Mouse (Mus musculus) gastrocnemius, postnatal 25 days (tissue): ENCODE results near the gene Kctd13. TPM values are rescaled to one million over a fixed set of nuclear protein-coding genes. Genes with fewer than 3 reads are reported as not detected.
"Not testable (repeated sequence)": the region's sequence is repeated elsewhere in the genome, so short reads cannot be mapped to it uniquely, and the experiment has no call there.

Source experiments
- DNase-seq: peaks from one replicate; pipeline ENCODE4 v3.0.0; 2022
- long read RNA-seq, 2 experiments: library from polyadenylated mRNA; stranded (forward); transcript quantifications; one replicate each; pipeline ENCODE4 v2.0.0; 2021
- total RNA-seq, 2 experiments: library from RNA; stranded (reverse); gene quantifications; 1 replicate in 1 of 2; 2 replicates in 1 of 2; pipeline ENCODE4 v1.2.3; 2021

Gene Kctd13
- 1 to 10 TPM; 1.8 to 2.2 TPM for total RNA-seq
- long read RNA-seq, experiment 1, partial matches to known transcripts: 0 of 1 reads
- long read RNA-seq, experiment 1, other reads (novel, unspliced or antisense): 0 of 1 reads
- long read RNA-seq, experiment 2, transcript Kctd13-201 (6 exons, 1,676 nt): major isoform, 8 of 11 reads
- long read RNA-seq, experiment 2, partial matches to known transcripts: 0 of 11 reads
- long read RNA-seq, experiment 2, other reads (novel, unspliced or antisense): 3 of 11 reads

GRCm38 (mm10) chr7:126928384-126929037 lies at the start of gene Kctd13:
Gene Kctd13 (plus strand): TSS chr7:126928879.
- DNase-seq: peak; percentile 91

DNA sequence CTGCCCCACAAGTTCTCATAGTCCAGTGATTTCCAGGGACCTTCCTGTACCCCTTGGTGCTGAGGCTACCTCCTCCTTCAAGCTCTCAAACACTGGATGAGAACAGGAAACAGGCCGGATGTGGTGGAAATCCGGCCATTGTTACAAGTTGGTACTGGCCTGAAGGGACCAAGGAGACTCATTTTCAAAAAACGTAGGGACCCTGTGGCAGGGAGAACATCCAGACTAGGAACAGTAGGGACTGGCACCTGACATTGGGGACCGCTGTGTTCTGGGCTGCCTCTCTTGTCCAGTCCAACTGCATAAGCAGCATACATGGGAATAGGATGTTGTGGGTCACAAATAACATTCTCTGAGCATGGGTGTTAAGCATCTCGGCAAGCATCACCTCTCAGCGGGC lies 47.6 kb upstream of the Kctd13 start:
- no peak for DNase-seq

DNA sequence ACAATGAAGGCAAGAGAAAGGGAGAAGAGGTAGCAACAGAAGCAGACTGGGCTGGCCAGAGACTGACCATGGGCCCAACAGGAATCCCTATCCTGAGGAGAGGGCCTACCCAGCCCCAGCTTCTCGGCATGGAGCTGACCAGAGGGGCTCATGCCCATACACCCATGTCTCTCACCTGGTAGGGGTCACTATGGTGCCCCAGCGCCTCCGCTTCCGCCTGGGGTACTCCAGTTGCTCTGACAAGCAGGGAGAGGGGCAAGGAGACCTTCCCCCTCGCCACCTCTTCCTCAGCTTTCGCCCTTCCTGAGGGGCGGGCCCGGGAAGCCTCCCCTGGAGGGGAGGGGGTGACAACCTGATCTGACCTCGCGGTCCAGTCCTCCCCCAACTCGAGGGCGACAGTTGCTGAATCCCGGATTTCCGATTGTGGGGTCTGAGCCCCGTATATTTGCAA lies 44.9 kb upstream of the Kctd13 start:
- DNase-seq: peak; percentile 37

DNA sequence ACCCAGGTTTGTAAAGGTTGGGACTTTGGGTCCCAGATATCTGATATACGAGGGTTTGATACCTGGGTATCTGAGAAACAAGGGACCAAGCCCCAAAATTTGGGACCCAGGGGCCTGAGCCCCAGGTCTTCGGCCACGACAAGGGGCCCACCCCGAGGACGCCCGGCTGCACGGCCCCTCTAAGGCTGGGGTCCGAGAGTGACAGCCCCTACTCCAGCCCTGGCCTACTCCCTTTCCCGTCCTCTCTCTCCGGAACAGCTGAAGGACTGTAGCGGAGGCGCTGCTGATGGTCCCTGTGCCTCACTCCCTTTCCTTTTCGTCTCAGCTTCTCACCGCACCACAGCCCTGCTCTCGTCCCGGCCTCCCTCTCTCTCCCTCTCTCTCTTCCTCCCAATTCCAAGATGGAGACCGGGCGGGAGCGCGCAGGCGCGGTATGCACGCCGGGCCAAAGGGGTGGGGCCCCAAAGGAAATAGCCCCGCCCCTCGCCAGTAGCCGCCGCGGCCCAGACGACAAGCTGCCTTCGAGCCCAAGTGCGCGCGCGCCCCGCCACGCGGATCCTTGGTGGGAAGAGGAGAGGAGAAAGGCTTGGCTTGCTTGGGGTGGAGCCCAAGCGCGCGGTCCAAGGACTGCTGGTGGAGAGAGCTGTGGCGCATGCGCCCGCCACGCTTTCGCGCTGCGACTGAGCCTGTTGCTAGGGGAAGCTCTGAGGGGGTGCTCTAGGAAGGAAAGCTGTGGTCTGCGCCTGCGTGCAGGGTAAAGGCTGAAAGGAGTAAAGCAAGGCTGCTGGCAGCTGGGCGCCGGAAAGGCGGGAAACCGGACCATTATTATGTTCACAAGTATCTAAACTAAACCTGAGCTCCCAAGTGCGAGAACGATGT lies 44.2 kb upstream of the Kctd13 start, which contains the start of gene Taok2:
Taok2 (minus strand) TSS at position 418 of the 879 bp plus-strand sequence.
- peak; percentile 98 for DNase-seq

GRCm38 (mm10) chr7:126887281-126887680 lies 41.4 kb upstream of the Kctd13 start:
- no peak for DNase-seq

GRCm38 (mm10) chr7:126888852-126889251 lies 39.8 kb upstream of the Kctd13 start:
- no peak for DNase-seq

DNA sequence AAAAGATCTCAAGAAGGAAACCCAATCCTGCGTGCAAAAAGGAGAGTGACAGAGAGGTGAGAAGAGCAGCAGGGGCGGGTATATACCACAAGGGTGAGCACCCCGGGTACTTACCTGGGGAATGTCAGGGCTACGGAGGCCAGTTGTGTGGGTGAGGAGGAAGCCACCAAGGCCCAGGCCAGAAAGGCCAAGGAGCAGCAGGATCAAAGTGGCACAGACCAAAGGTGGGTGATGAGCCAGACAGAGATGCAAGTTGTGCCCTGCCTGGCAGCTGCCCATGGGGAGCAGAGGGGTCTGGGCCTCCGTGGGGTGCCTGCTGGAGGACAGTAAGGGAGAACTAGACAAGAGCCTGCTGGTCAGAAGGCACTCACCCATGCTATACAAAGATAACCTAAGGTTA lies 31.8 kb upstream of the Kctd13 start:
- DNase-seq: no peak

- no peak for DNase-seq
These were observed 31.1 kb upstream of the Kctd13 start for GRCm38 (mm10) chr7:126897390-126898101.

DNA sequence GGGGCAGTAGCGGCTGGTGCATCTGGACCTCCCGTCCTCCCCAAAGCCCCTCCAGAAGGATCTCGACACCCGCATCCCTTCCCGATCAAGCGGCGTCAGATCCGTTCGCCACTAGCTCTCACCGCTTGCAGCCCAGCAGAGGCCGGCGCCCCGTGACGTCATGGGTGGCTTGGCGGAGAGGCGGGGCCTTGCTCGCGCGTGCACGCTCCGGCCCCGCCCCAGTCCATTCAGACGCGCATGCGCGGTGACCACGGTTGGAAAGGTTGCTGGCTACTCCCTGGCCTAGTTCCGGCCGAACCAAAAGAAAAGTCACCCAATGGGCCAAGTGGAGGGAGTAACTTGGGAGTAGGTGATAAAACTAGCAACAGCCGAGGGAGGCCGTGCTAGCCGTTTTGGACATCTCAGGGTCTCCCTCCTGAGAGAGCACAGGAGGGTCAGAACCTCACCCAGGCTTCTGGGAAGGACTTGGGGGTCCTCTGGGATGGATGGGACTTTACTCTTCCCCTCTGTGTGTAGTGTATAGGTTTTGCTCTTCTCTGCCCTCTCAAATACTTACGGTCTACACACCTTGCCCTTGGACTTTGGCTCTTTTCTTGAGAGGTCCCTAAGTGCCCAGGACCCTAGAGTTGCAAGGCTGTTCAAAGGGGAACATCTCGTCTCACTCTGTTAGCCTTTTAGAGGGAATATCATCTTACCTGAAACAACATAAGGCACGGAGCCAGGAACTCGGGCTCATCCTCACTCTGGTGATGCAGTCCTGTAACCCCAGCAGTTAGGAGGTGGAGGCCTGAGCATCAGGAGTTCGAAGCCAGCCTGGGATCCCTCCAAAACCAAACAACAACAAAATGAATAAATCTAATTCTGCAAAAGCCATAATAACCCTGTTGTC lies 30.3 kb upstream of the Kctd13 start:
- peak; percentile 96 for DNase-seq

DNA sequence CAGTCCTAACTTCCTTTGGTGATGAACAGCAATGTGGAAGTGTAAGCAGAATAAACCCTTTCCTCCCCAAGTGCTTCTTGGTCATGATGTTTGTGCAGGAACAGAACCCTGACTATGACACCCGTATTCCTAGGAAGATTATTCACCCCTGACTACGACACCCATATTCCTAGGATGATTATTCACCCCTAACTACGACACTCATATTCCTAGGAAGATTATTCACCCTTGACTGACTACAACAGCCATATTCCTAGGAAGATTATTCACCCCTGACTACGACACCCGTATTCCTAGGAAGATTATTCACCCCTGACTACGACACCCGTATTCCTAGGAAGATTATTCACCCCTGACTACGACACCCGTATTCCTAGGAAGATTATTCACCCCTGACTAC lies 28.9 kb upstream of the Kctd13 start:
- DNase-seq: not testable (repeated sequence)

DNA sequence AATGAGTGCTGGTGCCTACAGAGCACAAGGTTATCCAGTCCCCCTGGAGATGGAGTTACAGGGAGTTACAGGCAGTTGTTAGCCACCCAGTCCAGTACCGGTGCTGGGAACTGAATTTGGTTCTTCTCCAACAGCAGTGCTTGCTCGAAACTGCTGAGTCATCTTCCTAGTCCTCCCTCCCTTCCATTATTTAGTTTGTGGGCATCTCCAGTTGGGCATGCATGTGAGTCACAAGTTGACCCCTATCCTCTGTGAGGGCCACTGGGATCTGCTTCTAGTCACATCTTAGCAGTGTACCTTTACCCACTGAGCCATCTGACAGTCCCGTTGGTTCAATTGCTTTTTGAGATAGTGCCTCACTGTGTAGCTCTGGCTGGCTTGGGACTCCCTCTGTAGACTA lies 23.1 kb upstream of the Kctd13 start:
- DNase-seq: no peak

DNA sequence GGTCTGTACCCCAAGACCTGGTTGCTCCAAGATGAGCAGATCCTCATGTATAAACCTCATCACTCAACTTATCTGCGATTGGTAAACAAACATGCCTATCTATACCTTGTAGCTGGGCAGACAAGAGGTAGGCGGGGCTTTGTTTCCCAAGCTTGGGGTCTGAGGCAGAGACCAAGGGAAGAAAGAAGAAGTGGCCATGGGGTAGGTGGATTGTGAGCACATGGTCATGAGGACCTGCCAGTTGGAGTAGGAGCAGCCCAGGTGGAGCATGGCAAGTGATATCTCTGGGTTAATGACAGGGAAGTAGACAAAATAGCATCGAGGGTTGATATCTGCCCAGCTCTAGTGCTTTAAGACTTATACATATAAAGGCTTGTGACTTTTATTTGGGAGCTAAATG lies 13.8 kb upstream of the Kctd13 start:
- DNase-seq: no peak

GRCm38 (mm10) chr7:126918356-126918755 lies 10.3 kb upstream of the Kctd13 start:
- not testable (repeated sequence) for DNase-seq

- DNase-seq: no peak
These were observed 8.7 kb upstream of the Kctd13 start for GRCm38 (mm10) chr7:126919973-126920372.

- DNase-seq: no peak
These were observed 7.1 kb upstream of the Kctd13 start for GRCm38 (mm10) chr7:126921563-126921962.

DNA sequence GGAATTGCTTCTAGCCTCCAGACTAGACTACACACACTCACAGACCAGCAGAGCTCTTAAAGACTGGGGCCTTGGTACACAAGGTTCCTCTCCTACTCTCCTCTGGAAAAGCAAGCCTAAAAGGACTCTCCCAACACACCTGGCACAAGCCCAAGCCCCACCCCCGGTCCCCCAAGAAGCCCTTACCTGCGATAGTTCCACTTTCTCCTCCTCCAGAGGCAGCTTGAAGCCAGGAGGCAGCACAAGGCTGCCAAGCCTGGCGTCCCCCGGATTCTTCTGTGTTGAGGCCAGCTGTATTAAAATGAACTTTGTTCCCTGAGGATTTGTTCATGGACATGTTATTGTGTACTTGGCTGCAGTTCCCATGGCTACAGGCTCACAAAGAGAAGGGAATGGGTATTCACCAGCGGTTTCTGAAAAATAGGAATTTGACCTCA lies 6.0 kb upstream of the Kctd13 start, which contains the start of gene Tmem219:
Tmem219 (minus strand) TSS at position 294 of the 437 bp plus-strand sequence.
- peak; percentile 63 for DNase-seq

DNA sequence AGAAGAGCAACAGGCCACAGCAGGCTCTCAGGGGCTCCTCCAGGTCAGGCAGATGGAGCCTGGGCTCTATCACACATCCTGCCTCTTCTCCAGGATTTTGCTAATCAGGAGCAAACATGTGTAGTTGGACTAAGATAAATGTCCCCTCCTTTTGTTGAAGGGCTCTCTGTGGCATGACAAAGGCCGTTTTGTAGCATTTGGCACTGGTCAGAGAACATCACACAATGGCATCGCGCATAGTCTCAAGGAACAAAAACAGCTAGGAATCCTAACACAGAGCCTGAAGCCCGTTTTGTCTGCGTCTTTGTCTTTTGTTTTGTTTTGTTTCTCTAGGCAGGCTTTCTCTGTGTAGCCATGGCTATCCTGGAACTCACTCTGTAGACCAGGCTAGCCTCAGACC lies 4.7 kb upstream of the Kctd13 start:
- no peak for DNase-seq

- no peak for DNase-seq
These were observed 2.4 kb upstream of the Kctd13 start for GRCm38 (mm10) chr7:126926299-126926698.

GRCm38 (mm10) chr7:126929046-126929445 lies 367 bp downstream of the Kctd13 start:
- no peak for DNase-seq

DNA sequence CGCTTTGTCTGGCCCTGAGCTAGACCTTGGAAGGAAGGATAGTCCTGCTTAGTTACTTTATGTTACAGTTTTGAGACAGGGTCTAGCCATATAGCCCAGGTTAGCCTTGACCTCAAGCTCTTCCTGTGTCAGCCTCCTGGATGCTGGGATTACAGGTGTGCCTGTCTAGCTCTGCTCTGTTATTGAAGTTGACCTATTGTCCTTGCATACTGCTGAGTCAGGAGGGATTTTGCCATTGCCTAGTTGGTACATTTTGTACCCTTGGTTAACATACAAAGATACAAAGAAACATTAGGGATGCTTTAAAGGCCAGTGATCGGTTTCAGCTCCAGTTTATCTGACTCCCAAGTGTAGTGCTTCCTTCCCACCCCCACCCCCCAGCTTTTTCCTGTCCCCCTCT lies 4.0 kb downstream of the Kctd13 start:
- DNase-seq: no peak

GRCm38 (mm10) chr7:126941171-126941570 lies 12.5 kb downstream of the Kctd13 start:
- no peak for DNase-seq
